Mouse (Mus musculus) v-Abl transformed pro-B cells (cell line): ENCODE data around the gene Rilpl1.
"Not testable (repeated sequence)": the region's sequence is repeated elsewhere in the genome, so short reads cannot be mapped to it uniquely, and the experiment has no call there.

Source experiments
- in situ Hi-C, 2 experiments: fragments of 400-800 bp; cut with MboI; formaldehyde crosslinking; loops; one replicate each; pipeline ENCODE4 v1.15.1; 2025; ENCODE audit not compliant: unreplicated experiment in 2 of 2

Rilpl1 gene

GRCm38 (mm10) chr5:124532451-124532850 is 1.3 kb upstream of the Rilpl1 start:
- in situ Hi-C loops = loop anchor here (5.0 kb wide), 2 partner anchors 40 to 95 kb away; partner anchors contain the start of gene Kmt5a (in 1 of the 2)

GRCm38 (mm10) chr5:124531583-124531930 is 366 bp upstream of the Rilpl1 start:
- in situ Hi-C loops = loop anchor here (5.0 kb wide), 2 partner anchors 39 to 94 kb away; partner anchors contain the start of gene Kmt5a (in 1 of the 2)

GRCm38 (mm10) chr5:124529697-124530096 is 1.5 kb downstream of the Rilpl1 start:
- in situ Hi-C loops = loop anchor here (5.0 kb wide), 2 partner anchors 37 to 92 kb away; partner anchors contain the start of gene Kmt5a (in 1 of the 2)

- in situ Hi-C loops = no loop called here
Observed at GRCm38 (mm10) chr5:124529191-124529651, 2.0 kb downstream of the Rilpl1 start.

GRCm38 (mm10) chr5:124528791-124529190 is 2.4 kb downstream of the Rilpl1 start:
- in situ Hi-C loops = no loop called here

GRCm38 (mm10) chr5:124528351-124528750 is 2.8 kb downstream of the Rilpl1 start:
- in situ Hi-C loops = no loop called here

GRCm38 (mm10) chr5:124524943-124525342 is 6.2 kb downstream of the Rilpl1 start:
- in situ Hi-C loops = no loop called here

- in situ Hi-C loops = no loop called here
Observed at GRCm38 (mm10) chr5:124523032-124523431, 8.2 kb downstream of the Rilpl1 start.

- in situ Hi-C loops = no loop called here
Observed at GRCm38 (mm10) chr5:124521588-124521987, 9.6 kb downstream of the Rilpl1 start.

GRCm38 (mm10) chr5:124518648-124519047 is 12.5 kb downstream of the Rilpl1 start:
- in situ Hi-C loops = no loop called here

GRCm38 (mm10) chr5:124515789-124516188 is 15.4 kb downstream of the Rilpl1 start:
- in situ Hi-C loops = no loop called here

- in situ Hi-C loops = no loop called here
Observed at GRCm38 (mm10) chr5:124510536-124511050, 20.6 kb downstream of the Rilpl1 start.

GRCm38 (mm10) chr5:124509742-124510237 is 21.4 kb downstream of the Rilpl1 start:
- in situ Hi-C loops = no loop called here

- in situ Hi-C loops = no loop called here
Observed at GRCm38 (mm10) chr5:124509200-124509599, 22.0 kb downstream of the Rilpl1 start.

- in situ Hi-C loops = no loop called here
Observed at GRCm38 (mm10) chr5:124506731-124507359, 24.3 kb downstream of the Rilpl1 start.

GRCm38 (mm10) chr5:124505235-124505634 is 26.0 kb downstream of the Rilpl1 start:
- in situ Hi-C loops = no loop called here

- in situ Hi-C loops = no loop called here
Observed at GRCm38 (mm10) chr5:124503742-124504141, 27.4 kb downstream of the Rilpl1 start.

- in situ Hi-C loops = no loop called here
Observed at GRCm38 (mm10) chr5:124501541-124501940, 29.6 kb downstream of the Rilpl1 start.

GRCm38 (mm10) chr5:124500573-124500972 is 30.6 kb downstream of the Rilpl1 start:
- in situ Hi-C loops = no loop called here

- in situ Hi-C loops = not testable (repeated sequence)
Observed at GRCm38 (mm10) chr5:124500037-124500436, 31.2 kb downstream of the Rilpl1 start.

GRCm38 (mm10) chr5:124499001-124499400 is 32.2 kb downstream of the Rilpl1 start:
- in situ Hi-C loops = no loop called here

- in situ Hi-C loops = no loop called here
Observed at GRCm38 (mm10) chr5:124498221-124498876, 32.8 kb downstream of the Rilpl1 start.
